Mouse (Mus musculus) lung, postnatal 36 days (tissue): ENCODE measurements around the gene Asb7.

Source experiments
- DNase-seq: peaks from one replicate; pipeline ENCODE4 v3.0.0; 2022; ENCODE audit warnings: mixed read lengths

Asb7 gene

GRCm38 (mm10) chr7:66689294-66689619 is at the start of gene Asb7:
TSS of gene Asb7 (minus strand) at chr7:66689596.
- DNase-seq, result no peak

- no peak for DNase-seq
Observed at GRCm38 (mm10) chr7:66737418-66737817, 48.0 kb upstream of the Asb7 start.

- DNase-seq, result peak; percentile 28
Observed at GRCm38 (mm10) chr7:66734993-66735392, 45.6 kb upstream of the Asb7 start.

- no peak for DNase-seq
Observed at GRCm38 (mm10) chr7:66734466-66734865, 45.1 kb upstream of the Asb7 start.

GRCm38 (mm10) chr7:66733882-66734281 is 44.5 kb upstream of the Asb7 start:
- DNase-seq, result no peak

- DNase-seq, result no peak
Observed at GRCm38 (mm10) chr7:66733431-66733830, 44.0 kb upstream of the Asb7 start.

- no peak for DNase-seq
Observed at GRCm38 (mm10) chr7:66729232-66729631, 39.8 kb upstream of the Asb7 start.

GRCm38 (mm10) chr7:66728072-66728471 is 38.7 kb upstream of the Asb7 start:
- no peak for DNase-seq

GRCm38 (mm10) chr7:66724954-66725353 is 35.6 kb upstream of the Asb7 start:
- no peak for DNase-seq

- DNase-seq, result no peak
Observed at GRCm38 (mm10) chr7:66724514-66724913, 35.1 kb upstream of the Asb7 start.

GRCm38 (mm10) chr7:66711166-66711565 is 21.8 kb upstream of the Asb7 start:
- no peak for DNase-seq

GRCm38 (mm10) chr7:66704631-66705030 is 15.2 kb upstream of the Asb7 start:
- DNase-seq, result peak; percentile 52

- DNase-seq, result no peak
Observed at GRCm38 (mm10) chr7:66702721-66703120, 13.3 kb upstream of the Asb7 start.

GRCm38 (mm10) chr7:66694467-66694866 is 5.1 kb upstream of the Asb7 start:
- peak; percentile 6 for DNase-seq

- DNase-seq, result peak; percentile 99
Observed at GRCm38 (mm10) chr7:66689620-66690360, 394 bp upstream of the Asb7 start, which contains the start of gene Lins1. TSS of gene Lins1 (plus strand) at chr7:66689889.

GRCm38 (mm10) chr7:66688721-66689120 is 675 bp downstream of the Asb7 start:
- DNase-seq, result no peak

- DNase-seq, result no peak
Observed at GRCm38 (mm10) chr7:66682119-66682863, 7.1 kb downstream of the Asb7 start.

- DNase-seq, result no peak
Observed at GRCm38 (mm10) chr7:66675800-66676199, 13.6 kb downstream of the Asb7 start.

GRCm38 (mm10) chr7:66667064-66667463 is 22.3 kb downstream of the Asb7 start:
- no peak for DNase-seq

- DNase-seq, result no peak
Observed at GRCm38 (mm10) chr7:66663548-66663947, 25.8 kb downstream of the Asb7 start.

GRCm38 (mm10) chr7:66661572-66661971 is 27.8 kb downstream of the Asb7 start:
- DNase-seq, result peak; percentile 92

- no peak for DNase-seq
Observed at GRCm38 (mm10) chr7:66660972-66661371, 28.4 kb downstream of the Asb7 start.

GRCm38 (mm10) chr7:66660291-66660690 is 29.1 kb downstream of the Asb7 start:
- DNase-seq, result no peak

GRCm38 (mm10) chr7:66655471-66655870 is 33.9 kb downstream of the Asb7 start:
- DNase-seq, result no peak
